Comparison of ENCODE assay signal across 11 mouse cellular contexts in genomic region chr10:117659430-117659813, GRCm38 (mm10).
"Had no signal": no experiment of that assay in that cellular context is flagged by ENCODE, and none has a peak within 500 bp of the region (broad histone marks: within the 10 kb centered on the region; RNA-seq: fewer than 3 reads in every experiment).

No protein-coding gene starts in this region.

- H3K4me2 ChIP-seq: liver, embryonic 11.5 days; lung, embryonic 14.5 days; neural tube, embryonic 12.5 days had no signal

- H3K9ac ChIP-seq: lung, embryonic 14.5 days; neural tube, embryonic 12.5 days had no signal

- H3K4me3 ChIP-seq: midbrain, embryonic 10.5 days; neural tube, embryonic 12.5 days had no signal

- H3K36me3 ChIP-seq: midbrain, embryonic 10.5 days; neural tube, embryonic 12.5 days had no signal

- H3K9me3 ChIP-seq: midbrain, embryonic 10.5 days; neural tube, embryonic 12.5 days had no signal

- H3K27me3 ChIP-seq: neural tube, embryonic 12.5 days had no signal

- H3K27ac ChIP-seq: midbrain, embryonic 10.5 days; neural tube, embryonic 12.5 days; stomach, postnatal 0 days had no signal

- DNase-seq: kidney, adult 11 months; kidney, postnatal 10 days; lung, embryonic 14.5 days; lung, postnatal 10 days; lung, postnatal 4 days; midbrain, embryonic 14.5 days; retina, postnatal 1 day had no signal
